Mouse (Mus musculus): ENCODE results near the gene 9130409I23Rik.

9130409I23Rik gene

DNA sequence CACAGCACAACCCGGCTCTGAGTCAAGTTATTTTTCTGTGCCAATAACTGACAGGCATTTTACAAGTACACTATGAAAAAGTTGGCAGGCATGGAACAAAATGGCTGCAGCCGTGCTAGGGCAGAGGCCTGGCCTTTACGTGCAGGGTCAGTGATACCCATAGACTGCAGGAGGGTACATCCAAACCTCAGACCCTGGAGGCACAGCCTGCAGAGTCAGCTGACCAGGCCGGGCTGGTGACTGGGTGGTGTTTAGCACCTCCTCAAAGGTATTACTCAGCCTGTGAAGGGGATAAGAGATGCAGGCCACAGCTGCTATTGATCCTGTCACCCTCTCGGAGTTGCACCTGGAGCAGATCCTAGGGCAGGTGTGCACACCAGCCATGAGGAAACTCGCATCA, at the start of gene 9130409I23Rik:
Gene 9130409I23Rik, plus strand, starts transcription at position 301 of the 400 bp plus-strand sequence.
- no peak for DNase-seq (ENCODE audit: low spot score)

DNA sequence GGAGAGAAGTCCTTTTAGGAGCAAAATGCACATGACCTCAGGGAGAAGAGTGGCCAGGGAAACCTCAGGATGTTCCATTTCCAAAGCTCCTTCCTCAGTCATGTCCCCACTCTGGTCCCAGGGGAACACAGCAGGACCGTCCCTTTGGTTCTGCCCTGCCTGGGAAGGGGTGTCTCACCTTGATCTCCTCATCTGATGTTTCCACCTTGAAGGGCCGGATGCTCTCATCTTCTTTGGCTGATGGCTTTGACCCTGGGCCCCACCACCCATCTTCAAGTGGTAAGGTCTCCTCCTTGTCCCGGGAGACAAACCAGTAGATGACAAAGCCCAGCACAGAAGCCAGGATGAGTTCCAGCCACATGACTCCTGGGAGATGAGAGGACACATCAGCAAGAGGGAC, 49.4 kb upstream of the 9130409I23Rik start:
- no peak for DNase-seq (ENCODE audit: low spot score)

DNA sequence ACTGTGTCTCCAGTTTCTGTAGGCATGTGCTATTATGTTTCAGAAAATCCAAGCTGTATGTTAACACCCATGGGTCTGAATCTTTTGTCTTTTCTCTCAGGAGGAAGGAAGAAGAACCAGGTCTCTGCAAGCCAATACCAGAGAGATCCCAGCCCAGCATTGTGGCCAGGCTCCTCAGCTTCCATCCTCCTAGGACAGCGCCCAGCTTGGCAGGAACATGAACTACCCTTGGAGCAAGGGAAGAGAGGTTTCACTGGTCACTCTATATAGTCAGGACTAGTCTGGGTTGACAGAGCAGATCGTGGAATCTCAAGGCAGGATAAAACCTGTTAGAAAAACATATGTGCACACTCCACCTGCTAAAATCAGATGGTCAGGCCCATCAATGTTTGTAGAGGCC, 47.2 kb upstream of the 9130409I23Rik start:
- DNase-seq (ENCODE audit: low spot score) = no peak

DNA sequence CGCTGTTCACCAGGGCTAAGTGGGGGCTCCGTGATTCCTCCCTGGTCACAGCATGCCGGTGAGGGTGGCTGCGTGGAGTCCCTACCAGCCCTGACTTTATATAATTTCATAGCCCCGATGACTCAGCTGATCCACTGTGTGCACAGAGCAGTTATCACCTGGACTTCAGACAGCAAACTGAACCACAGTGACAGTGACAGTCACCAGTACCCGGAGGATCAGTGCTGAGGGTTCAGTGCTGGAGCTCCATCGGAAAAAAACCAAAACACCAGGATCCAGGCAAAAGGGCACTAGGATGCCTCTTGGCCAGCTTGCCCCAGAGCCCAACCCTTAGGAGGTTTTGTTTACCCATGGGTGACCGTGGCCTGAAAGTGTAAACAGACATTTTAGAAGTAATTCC, 45.7 kb upstream of the 9130409I23Rik start:
- no peak for DNase-seq (ENCODE audit: low spot score)

DNA sequence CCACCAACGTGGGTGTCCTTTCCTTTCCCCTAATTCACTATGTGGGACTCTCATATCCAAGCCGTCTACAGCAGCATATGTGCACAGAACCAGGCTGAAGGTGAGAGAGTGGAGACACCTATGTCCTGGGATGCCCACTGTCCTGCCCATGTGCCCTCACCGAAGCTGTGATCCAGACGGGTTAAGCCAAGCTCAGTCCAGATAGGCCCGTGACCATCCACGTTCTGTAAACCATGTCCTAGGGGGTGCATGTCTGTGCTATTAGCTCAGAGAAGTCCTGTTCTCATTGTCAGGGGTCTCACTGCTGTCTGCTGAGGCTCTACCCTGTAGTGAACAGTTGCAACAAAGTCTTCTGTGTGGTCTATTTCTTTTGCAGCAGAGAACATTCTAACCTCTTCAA, 43.2 kb upstream of the 9130409I23Rik start:
- DNase-seq (ENCODE audit: low spot score) = peak; percentile 30

DNA sequence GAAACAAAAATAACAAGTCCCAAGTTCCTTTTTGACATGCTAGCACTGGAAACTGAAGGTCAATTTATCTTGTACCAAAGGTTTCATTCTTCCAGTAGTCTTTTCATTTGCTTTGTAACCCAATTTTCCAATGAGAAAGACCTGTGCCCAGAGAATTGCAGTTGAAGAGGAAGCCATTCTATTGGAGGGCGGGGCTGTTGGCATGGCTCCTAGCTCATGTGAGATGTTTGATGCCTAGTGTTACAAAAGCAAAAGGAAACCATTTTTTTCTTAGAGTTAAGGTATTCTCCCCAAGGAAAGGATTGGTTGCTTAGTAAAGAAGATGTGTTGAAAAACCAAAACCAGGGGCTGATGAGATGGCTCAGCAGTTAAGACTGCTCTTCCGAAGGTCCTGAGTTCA, 42.8 kb upstream of the 9130409I23Rik start:
- peak; percentile 47 for DNase-seq (ENCODE audit: low spot score)

DNA sequence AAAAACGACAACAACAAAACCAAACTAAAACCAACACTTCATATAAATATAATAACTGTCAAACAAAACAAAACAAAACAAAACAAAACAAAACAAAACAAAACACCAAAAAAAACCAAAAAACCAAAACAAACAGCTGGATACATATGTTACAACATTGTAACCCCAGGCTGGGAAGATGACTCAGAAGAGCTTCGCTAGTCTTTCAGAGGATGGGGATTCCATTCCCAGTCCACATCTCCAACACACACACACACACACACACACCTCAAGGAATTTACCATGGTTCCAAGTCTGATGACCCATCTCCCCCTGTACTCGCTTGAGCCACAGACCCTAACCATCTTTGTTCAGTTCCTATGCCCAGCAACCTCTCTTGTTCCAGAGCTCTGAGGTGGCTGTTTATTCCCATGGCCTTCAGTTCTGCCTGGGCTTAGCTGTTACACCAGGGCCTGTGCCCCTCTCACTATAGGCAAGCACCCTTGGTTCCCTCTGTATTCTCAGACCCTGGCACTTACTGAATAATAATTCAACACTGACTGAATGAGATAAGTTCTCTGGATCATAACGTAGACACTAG, 41.9 kb upstream of the 9130409I23Rik start:
- DNase-seq (ENCODE audit: low spot score) = peak; percentile 31

DNA sequence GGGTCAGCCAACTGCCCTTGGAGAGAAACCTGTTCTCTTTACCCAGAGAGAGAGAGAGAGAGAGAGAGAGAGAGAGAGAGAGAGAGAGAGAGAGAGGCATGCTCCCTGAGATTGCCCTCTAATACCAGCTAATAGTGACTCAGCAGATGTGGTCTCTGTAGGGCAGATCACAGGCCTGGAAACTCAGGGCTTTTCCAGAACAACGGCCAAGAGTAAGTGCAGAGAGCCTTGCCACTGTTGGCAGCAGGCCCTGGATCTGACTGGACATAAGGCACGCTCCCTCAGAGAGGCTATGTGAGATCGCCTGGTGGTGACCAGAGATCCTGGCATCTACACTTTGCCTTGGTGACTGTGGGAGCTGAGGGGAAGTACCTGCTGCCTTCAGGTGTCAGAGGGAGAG, 41.3 kb upstream of the 9130409I23Rik start:
- DNase-seq (ENCODE audit: low spot score) = peak; percentile 72

DNA sequence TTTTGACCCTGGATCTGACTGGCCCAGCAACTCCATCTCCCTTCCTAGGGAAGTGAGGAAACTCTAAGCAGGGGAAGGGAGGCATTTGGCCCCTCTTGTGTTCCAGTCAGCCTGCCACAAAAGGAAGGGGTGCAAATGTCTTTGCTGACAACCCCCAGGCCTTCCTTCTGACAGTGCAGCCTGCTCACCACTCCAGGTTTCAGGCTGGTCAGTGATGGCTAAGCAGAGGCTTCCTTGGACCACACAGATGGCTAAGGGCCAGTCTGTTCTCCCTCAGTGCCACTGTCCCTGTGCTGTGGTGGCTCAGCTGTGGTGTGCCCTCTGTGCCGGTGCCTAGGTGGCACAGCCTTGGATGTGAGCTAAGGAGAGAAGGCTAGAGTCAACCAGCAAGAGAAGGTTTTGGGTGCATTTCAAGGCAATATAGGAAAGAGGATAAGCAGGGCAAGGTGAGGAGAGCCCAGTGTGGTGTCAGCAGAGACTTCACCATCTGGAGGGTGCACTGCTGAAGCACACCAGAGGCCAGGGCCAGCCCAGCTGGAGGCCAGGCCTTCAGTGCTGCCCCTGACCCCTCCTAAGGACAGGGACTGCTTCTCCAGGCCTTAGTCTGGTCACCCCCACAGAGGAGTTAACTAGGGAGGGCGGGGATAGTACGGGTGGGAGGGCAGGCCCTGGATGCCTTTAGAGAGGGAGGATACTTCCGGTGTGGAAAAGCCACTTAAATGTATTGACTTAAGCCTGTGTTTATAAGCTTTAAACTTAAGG, 40.7 kb upstream of the 9130409I23Rik start:
- DNase-seq (ENCODE audit: low spot score) = peak; percentile 51

DNA sequence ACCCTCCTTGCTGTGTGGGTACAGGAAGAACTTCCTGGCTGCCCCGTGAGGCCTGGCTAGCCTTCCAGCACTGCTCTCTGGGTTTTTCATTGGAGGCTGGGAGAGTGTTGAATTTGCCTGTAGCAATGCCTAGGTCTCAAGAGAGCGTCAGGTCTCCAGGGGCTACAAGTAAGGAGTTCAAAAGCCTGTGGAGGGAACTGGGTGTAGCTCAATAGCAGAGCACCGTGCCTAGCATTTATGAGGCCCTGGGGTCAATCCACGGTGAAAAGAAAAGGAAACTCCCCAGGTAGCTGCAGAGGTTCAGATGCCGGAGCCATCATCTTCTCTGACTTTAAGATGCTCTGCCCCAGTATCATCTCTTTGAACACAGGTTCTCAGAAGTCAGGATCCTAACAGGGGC, 39.4 kb upstream of the 9130409I23Rik start:
- no peak for DNase-seq (ENCODE audit: low spot score)

DNA sequence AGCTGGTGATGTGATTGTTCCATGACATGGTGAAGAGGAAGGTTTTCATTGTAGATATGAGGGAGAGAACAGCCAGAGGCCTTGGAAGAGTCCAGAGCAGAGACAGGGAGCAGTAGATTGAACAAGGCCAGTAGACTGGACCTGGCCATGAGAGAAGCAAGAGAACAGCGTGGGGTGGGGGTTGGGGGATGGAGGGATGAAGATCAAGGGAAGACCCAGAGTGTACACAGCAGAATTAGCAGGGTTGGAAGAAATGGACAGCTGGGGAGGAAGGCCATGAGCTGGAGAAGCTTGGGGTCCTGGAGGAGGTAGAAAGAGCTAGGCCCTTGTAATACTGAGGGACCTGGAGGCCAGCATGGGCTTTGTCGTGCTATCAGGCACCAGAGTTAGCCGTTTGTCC, 38.6 kb upstream of the 9130409I23Rik start:
- no peak for DNase-seq (ENCODE audit: low spot score)

DNA sequence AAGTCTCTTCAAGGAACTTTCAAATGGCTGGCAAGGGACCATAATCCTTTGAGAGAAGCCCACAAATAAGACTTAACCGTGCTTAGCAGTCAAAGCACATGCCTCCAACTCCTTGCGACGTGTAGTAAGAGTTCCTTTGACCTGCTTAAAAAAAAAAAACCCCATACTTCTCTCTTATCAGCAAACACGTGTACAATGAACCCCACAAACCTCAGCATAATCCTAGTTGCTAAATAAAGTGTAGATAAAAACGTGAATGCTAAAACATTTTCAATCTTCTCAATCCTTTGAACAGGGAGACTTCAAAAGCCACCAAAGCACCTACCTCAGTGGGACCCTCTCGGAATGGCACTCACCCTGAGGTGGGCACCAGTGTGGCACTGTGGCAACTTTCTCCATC, 37.6 kb upstream of the 9130409I23Rik start:
- no peak for DNase-seq (ENCODE audit: low spot score)

DNA sequence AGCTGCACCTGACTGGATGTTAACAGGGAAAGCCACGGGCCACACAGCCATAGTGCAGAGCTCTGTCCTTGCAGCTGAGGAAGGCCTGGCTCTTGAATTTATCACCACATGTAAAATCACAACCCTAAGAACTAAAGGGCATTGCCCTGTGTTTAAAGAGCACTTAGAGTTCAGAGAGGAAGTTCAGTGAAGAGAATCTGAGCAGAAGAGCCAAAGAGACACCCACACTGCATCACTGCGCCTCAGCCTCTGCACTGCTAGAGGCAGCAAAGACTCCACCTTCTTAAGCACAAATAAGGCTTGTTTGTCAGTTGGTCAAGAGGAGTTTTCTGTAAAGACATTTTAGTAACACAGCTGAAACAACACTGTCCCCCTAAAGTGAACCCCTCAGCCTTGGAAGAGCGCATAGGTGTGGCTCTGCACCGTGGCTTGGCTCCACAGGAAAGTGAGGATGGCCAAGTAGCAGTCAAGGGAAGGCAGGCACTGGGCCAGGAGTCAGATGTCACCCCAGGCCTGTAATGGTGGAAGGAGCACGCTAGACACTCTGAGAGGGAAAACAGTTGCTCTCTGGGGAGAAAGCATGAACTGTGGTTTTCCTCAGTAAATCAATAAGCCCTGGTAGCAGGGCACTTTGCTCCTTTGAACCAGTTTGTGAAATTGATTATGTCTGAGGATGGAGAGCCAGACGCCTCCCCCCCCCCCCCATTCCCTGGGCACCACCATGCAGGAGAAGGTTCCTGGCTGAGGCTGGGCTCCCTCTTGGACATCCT, 36.1 kb upstream of the 9130409I23Rik start:
- DNase-seq (ENCODE audit: low spot score) = peak; percentile 75

DNA sequence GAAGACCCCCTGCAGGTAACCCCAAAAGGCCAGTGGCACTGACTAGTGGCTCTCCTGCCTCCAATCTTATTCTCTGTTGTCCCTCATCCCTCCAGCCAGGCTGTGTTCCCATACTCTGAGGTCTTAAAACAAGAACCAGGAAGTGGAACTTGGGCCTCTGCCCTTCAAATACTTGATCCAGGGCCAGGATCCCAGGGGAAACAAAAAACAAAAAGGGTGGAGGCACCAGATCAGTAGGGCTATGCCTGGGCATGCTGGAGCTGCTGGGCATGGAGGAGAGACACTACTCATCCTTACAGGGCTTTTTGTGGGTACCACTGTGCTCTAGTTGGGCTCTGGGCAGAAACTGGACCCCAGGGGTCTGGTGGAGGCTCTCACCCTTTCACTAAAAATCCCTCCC, 35.5 kb upstream of the 9130409I23Rik start:
- peak; percentile 52 for DNase-seq (ENCODE audit: low spot score)

DNA sequence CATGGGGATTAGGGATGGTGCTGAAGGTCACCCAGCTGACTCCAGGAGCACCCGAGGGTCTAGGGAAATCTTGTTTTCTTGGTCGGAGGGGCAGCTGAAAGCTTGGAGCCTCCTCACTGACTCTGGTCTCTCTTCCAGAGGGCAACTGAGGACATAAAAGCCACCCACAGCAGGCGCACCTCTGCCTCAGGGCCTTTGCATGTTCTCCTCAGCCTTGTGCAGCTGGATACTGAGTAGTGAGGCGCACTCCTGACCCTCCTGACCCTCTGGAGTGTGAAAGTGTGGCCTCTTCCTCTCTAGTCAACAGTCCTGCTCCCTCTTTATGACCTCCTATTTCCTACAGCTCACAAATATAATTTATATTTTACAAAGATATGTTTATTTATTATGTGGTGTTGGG, 35.0 kb upstream of the 9130409I23Rik start:
- DNase-seq (ENCODE audit: low spot score) = no peak

DNA sequence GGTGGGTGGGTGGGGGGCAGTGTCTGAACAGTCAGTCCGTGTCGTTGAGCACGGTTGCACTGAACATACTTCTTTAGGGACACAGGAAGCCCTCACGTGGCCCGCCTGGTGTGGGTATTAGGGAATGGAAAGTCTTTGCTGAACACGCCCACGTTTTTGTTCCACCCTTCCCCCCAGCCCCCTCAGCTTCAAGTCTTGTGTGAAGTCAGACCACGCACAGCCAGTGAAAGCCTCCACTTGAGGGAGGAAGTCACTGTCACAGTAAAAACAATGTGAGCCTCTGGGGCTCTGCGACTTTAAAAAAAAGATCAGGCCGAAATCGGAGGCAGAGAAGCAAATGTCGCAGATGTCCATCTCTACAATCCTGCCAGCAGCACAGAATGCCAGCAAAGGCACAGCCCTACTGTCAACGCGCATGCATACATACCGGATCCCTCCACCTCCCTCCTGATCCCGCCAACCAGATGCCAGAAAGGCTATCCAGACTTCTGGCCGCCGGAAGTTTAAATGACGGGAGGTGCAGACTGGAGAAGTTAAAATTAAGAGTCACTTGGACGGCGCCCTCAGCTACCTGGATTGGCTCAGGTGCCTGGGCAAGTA, 34.4 kb upstream of the 9130409I23Rik start:
- peak; percentile 73 for DNase-seq (ENCODE audit: low spot score)

DNA sequence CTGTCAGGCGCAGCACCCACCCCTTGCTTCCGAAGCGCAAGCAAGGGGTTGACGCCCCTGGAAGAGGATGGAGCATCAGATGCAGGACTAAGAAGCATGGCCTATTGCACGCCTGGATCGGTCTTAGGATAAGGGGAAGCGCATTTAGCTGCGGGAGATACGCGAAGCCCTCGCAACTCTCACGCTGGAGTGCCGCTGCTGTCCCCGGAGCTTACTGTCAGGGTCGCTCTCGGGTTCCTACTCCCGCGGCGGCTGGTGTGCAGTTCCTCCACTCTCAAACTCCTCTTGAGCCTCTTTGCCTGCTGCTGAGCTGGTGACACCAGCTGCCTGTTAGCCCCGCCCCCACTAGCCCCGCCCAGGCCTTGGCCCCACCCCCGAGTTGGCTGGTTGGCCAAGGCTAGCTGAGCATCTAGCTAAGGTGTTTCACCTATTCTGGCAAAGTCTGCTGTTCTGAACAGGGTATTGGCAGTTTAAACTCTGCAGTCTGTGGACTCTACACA, 33.8 kb upstream of the 9130409I23Rik start:
- peak; percentile 84 for DNase-seq (ENCODE audit: low spot score)

DNA sequence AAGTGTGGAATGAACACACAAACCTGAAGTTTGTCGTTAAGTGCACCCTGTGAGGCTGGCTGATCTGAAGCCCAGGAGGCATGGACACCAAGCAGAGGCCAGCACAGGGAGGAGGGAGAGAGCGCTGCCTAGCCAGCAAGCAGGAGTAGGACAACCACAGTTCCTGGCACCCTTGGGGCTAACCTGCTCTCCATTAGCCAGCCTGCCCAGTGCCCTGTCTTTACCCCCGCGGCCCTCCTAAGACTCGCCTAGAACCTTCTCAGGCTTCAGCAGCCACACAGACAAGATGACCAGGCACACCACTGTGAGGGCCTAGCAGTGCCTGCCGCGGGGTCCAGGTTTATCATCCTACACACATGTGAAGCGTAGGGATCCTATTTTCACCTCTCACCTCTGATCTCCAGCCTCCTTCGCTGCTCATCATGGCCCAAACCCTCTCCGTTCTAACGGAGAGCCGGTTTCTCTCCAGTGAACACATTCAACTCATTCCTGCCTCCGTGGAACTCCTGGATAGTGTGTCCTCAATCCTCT, 33.1 kb upstream of the 9130409I23Rik start:
- DNase-seq (ENCODE audit: low spot score) = peak; percentile 32

DNA sequence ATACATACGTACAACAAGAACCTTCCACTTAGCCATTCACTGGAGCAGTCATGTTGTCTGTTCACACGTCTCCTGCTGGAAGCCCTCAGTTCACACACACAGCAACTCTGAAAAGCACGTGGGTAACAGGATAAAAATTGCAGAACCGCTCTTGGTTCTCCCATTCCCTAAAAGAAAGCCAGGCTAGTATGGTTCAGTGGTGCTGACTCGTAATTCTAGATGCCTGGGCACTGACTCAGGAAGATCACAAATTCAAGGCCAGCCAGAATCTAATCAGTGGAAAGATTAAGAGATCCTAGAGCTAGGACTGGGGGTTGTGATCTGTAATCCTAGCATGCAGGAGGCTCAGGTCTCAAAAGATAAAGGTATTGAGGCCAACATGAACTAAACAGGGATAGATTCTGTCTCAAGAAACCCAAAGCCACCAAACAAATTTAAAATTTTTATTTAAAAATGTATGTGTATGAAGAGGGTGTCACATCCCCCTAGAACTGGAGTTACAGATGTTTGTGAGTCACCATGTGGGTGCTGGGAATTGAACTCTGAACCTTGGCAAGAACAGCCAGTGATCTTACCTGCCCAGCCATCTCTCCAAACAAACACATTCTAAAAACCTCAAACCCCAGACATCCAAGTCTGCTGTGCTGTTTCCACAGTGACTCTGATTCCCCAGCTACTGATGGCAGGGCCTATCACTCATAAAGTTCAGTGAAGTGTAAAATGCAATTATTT, 30.1 kb upstream of the 9130409I23Rik start, which contains the start of gene Ephx1:
Gene Ephx1, minus strand, starts transcription at position 149 of the 732 bp plus-strand sequence.
- no peak for DNase-seq (ENCODE audit: low spot score)

DNA sequence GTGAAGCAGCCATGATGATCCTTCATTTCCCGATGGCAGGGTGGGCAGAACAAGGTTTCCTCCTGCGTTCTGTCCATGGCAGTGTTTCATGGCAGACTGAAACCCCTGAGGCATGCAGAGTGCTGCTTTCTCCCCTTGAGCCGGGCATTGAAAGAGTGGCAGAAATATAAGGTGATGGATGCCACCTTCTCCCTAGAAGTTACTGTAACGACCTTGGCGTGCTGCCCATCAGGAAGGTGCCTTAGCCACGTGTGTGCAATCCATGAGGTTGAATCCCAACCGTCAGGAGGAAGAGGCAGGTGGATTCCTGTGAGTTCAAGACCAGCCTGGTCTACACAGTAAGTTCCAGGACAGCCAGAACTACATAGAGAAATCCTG, 29.6 kb upstream of the 9130409I23Rik start:
- peak; percentile 31 for DNase-seq (ENCODE audit: low spot score)

DNA sequence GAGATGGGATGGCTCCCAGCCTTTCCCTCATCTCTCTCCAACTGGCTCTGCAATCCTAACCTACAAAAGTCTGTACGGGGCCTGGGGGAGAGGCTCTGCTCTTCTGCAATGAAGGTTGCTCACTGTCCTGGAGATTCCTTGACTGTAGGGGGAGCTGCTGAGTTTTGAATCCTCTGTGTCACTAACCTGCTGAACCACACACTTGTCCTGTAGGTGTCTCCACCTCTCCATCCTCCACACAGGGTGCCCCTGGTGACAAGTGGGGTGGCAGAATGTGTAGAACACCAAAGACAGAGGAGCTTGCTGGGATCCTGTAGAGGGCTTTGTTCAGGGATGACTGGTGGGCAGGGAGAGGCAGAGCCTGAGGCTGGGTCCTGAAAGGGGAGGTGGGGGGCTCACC, 28.8 kb upstream of the 9130409I23Rik start:
- peak; percentile 72 for DNase-seq (ENCODE audit: low spot score)

Measured in testis, postnatal 10 days (tissue).